Mouse (Mus musculus) ES-Bruce4 (cell line): ENCODE results near the gene Gtf2ird2. TPM values are rescaled to one million over a fixed set of nuclear protein-coding genes. Genes with fewer than 3 reads are reported as not detected.

ENCODE experiments used
- H3K27ac ChIP-seq: 2 replicates; pipeline ENCODE4 v1.5.1; 2012; ENCODE audit warnings: low read length, inconsistent platforms; ENCODE audit not compliant: insufficient read depth
- H3K27me3 ChIP-seq: 2 replicates; pipeline ENCODE4 v1.6.1; 2012; ENCODE audit warnings: mild to moderate bottlenecking, low read length, inconsistent platforms; ENCODE audit not compliant: control insufficient read depth, poor library complexity, insufficient read depth, severe bottlenecking
- H3K36me3 ChIP-seq: 2 replicates; pipeline ENCODE4 v1.6.1; 2012; ENCODE audit warnings: inconsistent platforms, mild to moderate bottlenecking, low read length, moderate library complexity; ENCODE audit not compliant: control insufficient read depth, poor library complexity, insufficient read depth, severe bottlenecking
- H3K4me1 ChIP-seq: one replicate; pipeline ENCODE4 v1.8.1; 2011; ENCODE audit warnings: low read length; ENCODE audit not compliant: control insufficient read depth, insufficient read depth
- H3K4me3 ChIP-seq: 2 replicates; pipeline ENCODE4 v1.5.1; 2011; ENCODE audit warnings: low read depth, mild to moderate bottlenecking, low read length
- H3K9ac ChIP-seq: 2 replicates; pipeline ENCODE4 v1.6.1; 2012; ENCODE audit warnings: low read depth, mild to moderate bottlenecking, inconsistent platforms; ENCODE audit not compliant: poor library complexity, severe bottlenecking
- H3K9me3 ChIP-seq: replicated peaks from 2 replicates; pipeline ENCODE4 v1.6.1; 2012; ENCODE audit warnings: mild to moderate bottlenecking, low read length, inconsistent platforms; ENCODE audit not compliant: control insufficient read depth, poor library complexity, insufficient read depth, severe bottlenecking
- CTCF ChIP-seq: IDR thresholded peaks from one replicate; pipeline ENCODE4 v1.8.1; 2011; ENCODE audit warnings: low read depth, low read length
- EP300 ChIP-seq: IDR thresholded peaks from 2 replicates; pipeline ENCODE4 v1.6.1; 2011; ENCODE audit warnings: low read depth, low read length; ENCODE audit not compliant: insufficient read depth
- POLR2A ChIP-seq: IDR thresholded peaks from one replicate; pipeline ENCODE4 v1.8.1; 2011; ENCODE audit warnings: low read length; ENCODE audit not compliant: insufficient read depth
- polyA plus RNA-seq: library from polyadenylated mRNA; stranded (reverse); fragments of >200 nt; gene quantifications from 2 replicates; pipeline ENCODE4 v1.2.4, GENCODE M21; 2011; ENCODE audit warnings: low read depth; ENCODE audit not compliant: missing spikeins, insufficient read depth, insufficient read length

The Gtf2ird2 gene
- polyA plus RNA-seq, result 3.2 and 5.6 TPM in 2 replicates

GRCm38 (mm10) chr5:134183880-134184808 is at the start of gene Gtf2ird2:
Gtf2ird2 (plus strand) TSS chr5:134184019.
- Histone ChIP-seq H3K4me1 (no peaks in the 10 kb centered on the region), H3K9ac (peak within 1 kb of the TSS; percentile 92), H3K4me3 (peak within 1 kb of the TSS; percentile 84), H3K9me3 (no peaks in the 10 kb centered on the region), H3K36me3 (no peaks in the 10 kb centered on the region), H3K27ac (peak within 1 kb of the TSS; percentile 78), H3K27me3 (no peaks in the 10 kb centered on the region)
- TF ChIP-seq CTCF, result no peak
- peak; percentile 48 for TF ChIP-seq POLR2A

GRCm38 (mm10) chr5:134136022-134136421 is 47.8 kb upstream of the Gtf2ird2 start:
- Histone ChIP-seq H3K9me3 (no peaks in the 10 kb centered on the region), H3K27ac (no peak overlapping the region), H3K4me1 (no peaks in the 10 kb centered on the region), H3K9ac (no peak overlapping the region), H3K4me3 (no peak overlapping the region), H3K36me3 (no peaks in the 10 kb centered on the region), H3K27me3 (no peaks in the 10 kb centered on the region)
- no peak for TF ChIP-seq POLR2A
- no peak for TF ChIP-seq CTCF
- no peak for TF ChIP-seq EP300

- Histone ChIP-seq H3K36me3 (no peaks in the 10 kb centered on the region), H3K9ac (no peak overlapping the region), H3K4me1 (no peaks in the 10 kb centered on the region), H3K27me3 (no peaks in the 10 kb centered on the region), H3K27ac (no peak overlapping the region), H3K4me3 (no peak overlapping the region), H3K9me3 (no peaks in the 10 kb centered on the region)
- no peak for TF ChIP-seq CTCF
- TF ChIP-seq EP300, result no peak
- TF ChIP-seq POLR2A, result no peak
These were observed 45.9 kb upstream of the Gtf2ird2 start for GRCm38 (mm10) chr5:134137933-134138332.

- Histone ChIP-seq H3K27ac (no peak overlapping the region), H3K4me3 (no peak overlapping the region), H3K9me3 (no peaks in the 10 kb centered on the region), H3K36me3 (no peaks in the 10 kb centered on the region), H3K9ac (no peak overlapping the region), H3K4me1 (no peaks in the 10 kb centered on the region), H3K27me3 (no peaks in the 10 kb centered on the region)
- TF ChIP-seq POLR2A (no peak), EP300 (no peak), CTCF (peak; percentile 5)
These were observed 44.4 kb upstream of the Gtf2ird2 start for GRCm38 (mm10) chr5:134139429-134139828.

GRCm38 (mm10) chr5:134141236-134141635 is 42.6 kb upstream of the Gtf2ird2 start:
- H3K36me3 ChIP-seq, result no peaks in the 10 kb centered on the region
- H3K9ac ChIP-seq, result no peak overlapping the region
- no peak for TF ChIP-seq POLR2A
- no peak for TF ChIP-seq EP300
- no peak for TF ChIP-seq CTCF
- H3K27me3 ChIP-seq, result no peaks in the 10 kb centered on the region
- no peak overlapping the region for H3K4me3 ChIP-seq
- H3K27ac ChIP-seq, result no peak overlapping the region
- H3K4me1 ChIP-seq, result no peaks in the 10 kb centered on the region
- H3K9me3 ChIP-seq, result no peaks in the 10 kb centered on the region

- H3K4me3 ChIP-seq, result no peak overlapping the region
- TF ChIP-seq CTCF (no peak), EP300 (no peak), POLR2A (no peak)
These were observed 41.4 kb upstream of the Gtf2ird2 start for GRCm38 (mm10) chr5:134142381-134142780.

More at GRCm38 (mm10) chr5:134142381-134142780, 41.4 kb upstream of the Gtf2ird2 start:
- Histone ChIP-seq H3K4me1 (no peaks in the 10 kb centered on the region), H3K36me3 (no peaks in the 10 kb centered on the region), H3K27ac (no peak overlapping the region), H3K27me3 (no peaks in the 10 kb centered on the region), H3K9me3 (no peaks in the 10 kb centered on the region), H3K9ac (no peak overlapping the region)
